Mouse (Mus musculus) kidney, postnatal 0 days (tissue): Measurements from ENCODE around the gene Gm20767. TPM values are rescaled to one million over a fixed set of nuclear protein-coding genes. Genes with fewer than 3 reads are reported as not detected.
"Not testable (repeated sequence)": the region's sequence is repeated elsewhere in the genome, so short reads cannot be mapped to it uniquely, and the experiment has no call there.

Experiments used
- ATAC-seq: fragments of 200-750 bp; cut with Nextera tagmentation; replicated peaks from 2 replicates; pipeline ENCODE4 v1.8.0; 2017; ENCODE audit warnings: low read depth, moderate number of reproducible peaks, moderate TSS enrichment, moderate library complexity; ENCODE audit not compliant: low FRiP score
- DNase-seq: peaks from one replicate; pipeline ENCODE4 v3.0.0-alpha.2; 2016; ENCODE audit warnings: low spot score
- H3K27ac ChIP-seq: fragments of 300-500 bp; sonication (generic); 2 replicates; pipeline ENCODE4 v1.5.1; 2014; ENCODE audit warnings: mild to moderate bottlenecking
- H3K27me3 ChIP-seq: fragments of 300-500 bp; sonication (generic); 2 replicates; pipeline ENCODE4 v1.6.1; 2014; ENCODE audit warnings: low read length, mixed read lengths; ENCODE audit not compliant: insufficient read depth
- H3K36me3 ChIP-seq: fragments of 300-500 bp; sonication (generic); 2 replicates; pipeline ENCODE4 v1.6.1; 2014; ENCODE audit warnings: low read length, mixed read lengths; ENCODE audit not compliant: insufficient read depth
- H3K4me1 ChIP-seq: fragments of 300-500 bp; sonication (generic); replicated peaks from 2 replicates; pipeline ENCODE4 v1.6.1; 2014; ENCODE audit warnings: antibody characterized with exemption, low read length, mixed read lengths; ENCODE audit not compliant: insufficient read depth
- H3K4me2 ChIP-seq: fragments of 300-500 bp; sonication (generic); 2 replicates; pipeline ENCODE4 v1.6.1; 2014; ENCODE audit warnings: mild to moderate bottlenecking, low read length, moderate library complexity, mixed read lengths
- H3K4me3 ChIP-seq: fragments of 300-500 bp; sonication (generic); replicated peaks from 2 replicates; pipeline ENCODE4 v1.5.1; 2014; ENCODE audit warnings: low read depth, low read length
- H3K9ac ChIP-seq: fragments of 300-500 bp; sonication (generic); 2 replicates; pipeline ENCODE4 v1.6.1; 2014; ENCODE audit warnings: low read depth, low read length
- H3K9me3 ChIP-seq: fragments of 300-500 bp; sonication (generic); replicated peaks from 2 replicates; pipeline ENCODE4 v1.6.1; 2016; ENCODE audit warnings: low read length, inconsistent platforms, mixed read lengths
- WGBS: fragments of 180-500 bp; shearing (Covaris S2); extraction: QIAGEN DNeasy Blood & Tissue Kit; methylation state at CpG from one replicate; pipeline ENCODE4 v1.1.7; 2014; 5-methylcytosine and 5-hydroxymethylcytosine counted together
- polyA plus RNA-seq: library from polyadenylated mRNA; unstranded; fragments of >200 nt; fragmentation: Nextera tagmentation; extraction: Ambion mirVana; gene quantifications from 2 replicates; pipeline ENCODE4 v1.2.1, GENCODE M21; 2015

Gm20767 gene
- polyA plus RNA-seq, 1 experiment from 2014 or later = not detected

GRCm38 (mm10) chr13:120150589-120150988, 10.5 kb downstream of the Gm20767 start:
- not testable (repeated sequence) for ATAC-seq, DNase-seq, H3K4me1 ChIP-seq, H3K4me2 ChIP-seq, H3K27ac ChIP-seq, H3K9me3 ChIP-seq, H3K4me3 ChIP-seq, H3K36me3 ChIP-seq, H3K27me3 ChIP-seq, H3K9ac ChIP-seq
- 75% methylated on average over 3 of the region's 3 CpGs for WGBS

GRCm38 (mm10) chr13:120168301-120168700, 28.3 kb downstream of the Gm20767 start:
- H3K4me1 ChIP-seq, H3K4me2 ChIP-seq, H3K4me3 ChIP-seq, H3K9ac ChIP-seq, DNase-seq, H3K36me3 ChIP-seq, H3K27me3 ChIP-seq, ATAC-seq, H3K27ac ChIP-seq, H3K9me3 ChIP-seq: not testable (repeated sequence)
- 63% methylated on average over 5 of the region's 5 CpGs for WGBS

GRCm38 (mm10) chr13:120172133-120172532, 32.1 kb downstream of the Gm20767 start, which contains the start of gene Gm21818:
Gene Gm21818 (plus strand): TSS chr13:120172433.
- ATAC-seq = not testable (repeated sequence)
- WGBS = 79% methylated on average over 4 of the region's 4 CpGs

GRCm38 (mm10) chr13:120196189-120196821, 56.3 kb downstream of the Gm20767 start:
- DNase-seq, H3K27me3 ChIP-seq, H3K9ac ChIP-seq, H3K9me3 ChIP-seq, H3K4me1 ChIP-seq, ATAC-seq, H3K4me2 ChIP-seq, H3K36me3 ChIP-seq, H3K4me3 ChIP-seq, H3K27ac ChIP-seq: not testable (repeated sequence)
- 78% methylated on average over 7 of the region's 8 CpGs for WGBS

More at GRCm38 (mm10) chr13:120172133-120172532, 32.1 kb downstream of the Gm20767 start, which contains the start of gene Gm21818:
- H3K4me2 ChIP-seq, DNase-seq, H3K9me3 ChIP-seq, H3K4me1 ChIP-seq, H3K4me3 ChIP-seq, H3K27ac ChIP-seq, H3K9ac ChIP-seq, H3K27me3 ChIP-seq, H3K36me3 ChIP-seq: not testable (repeated sequence)

Other genes with a start within 250 kb of the Gm20767 start
- not detected in 2 replicates for gene Tcstv1, start 245.5 kb upstream of the Gm20767 start, polyA plus RNA-seq
- gene Gm21761, start 211.0 kb upstream of the Gm20767 start, polyA plus RNA-seq = not detected in 2 replicates
- not detected in 2 replicates for gene B020031M17Rik, start 189.4 kb upstream of the Gm20767 start, polyA plus RNA-seq
- gene Gm36079, start 113.2 kb upstream of the Gm20767 start, polyA plus RNA-seq = not detected in 2 replicates
- gene Gm21188, start 88.1 kb upstream of the Gm20767 start, polyA plus RNA-seq = 0.12 and 0.19 TPM in 2 replicates
- gene Gm21818, start 32.2 kb downstream of the Gm20767 start, polyA plus RNA-seq = not detected in 2 replicates
- not detected in 2 replicates for gene Gm21762, start 75.7 kb downstream of the Gm20767 start, polyA plus RNA-seq
- not detected in 2 replicates for gene Gm21731, start 98.9 kb downstream of the Gm20767 start, polyA plus RNA-seq
- gene AF067061, start 122.9 kb downstream of the Gm20767 start, polyA plus RNA-seq = not detected in 2 replicates
- 0.34 and 0.41 TPM in 2 replicates for gene BC147527, start 160.1 kb downstream of the Gm20767 start, polyA plus RNA-seq
- gene Tcstv3, start 176.6 kb downstream of the Gm20767 start, polyA plus RNA-seq = not detected in 2 replicates